Mouse (Mus musculus) lung, embryonic 14.5 days (tissue): ENCODE data around the gene Capns1. TPM values are rescaled to one million over a fixed set of nuclear protein-coding genes. Genes with fewer than 3 reads are reported as not detected.

Experiments
- ATAC-seq: fragments of 200-750 bp; cut with Nextera tagmentation; 2 replicates; pipeline ENCODE4 v1.8.0; 2017; ENCODE audit warnings: mild to moderate bottlenecking, moderate TSS enrichment, moderate library complexity; ENCODE audit not compliant: insufficient read depth
- DNase-seq: peaks from one replicate; pipeline ENCODE4 v3.0.0-alpha.2; 2015
- H3K27ac ChIP-seq: fragments of 300-500 bp; sonication (generic); 2 replicates; pipeline ENCODE4 v1.5.1; 2014; ENCODE audit warnings: low read depth, mild to moderate bottlenecking, moderate library complexity
- H3K27me3 ChIP-seq: fragments of 300-500 bp; sonication (generic); 2 replicates; pipeline ENCODE4 v1.6.1; 2014; ENCODE audit warnings: low read length, control low read depth; ENCODE audit not compliant: insufficient read depth
- H3K36me3 ChIP-seq: fragments of 300-500 bp; sonication (generic); 2 replicates; pipeline ENCODE4 v1.6.1; 2014; ENCODE audit warnings: control low read depth; ENCODE audit not compliant: insufficient read depth
- H3K4me1 ChIP-seq: fragments of 300-500 bp; sonication (generic); 2 replicates; pipeline ENCODE4 v1.6.1; 2014; ENCODE audit warnings: antibody characterized with exemption, control low read depth; ENCODE audit not compliant: insufficient read depth
- H3K4me2 ChIP-seq: fragments of 300-500 bp; sonication (generic); 2 replicates; pipeline ENCODE4 v1.6.1; 2014; ENCODE audit warnings: mild to moderate bottlenecking
- H3K4me3 ChIP-seq: fragments of 300-500 bp; sonication (generic); 2 replicates; pipeline ENCODE4 v1.5.1; 2014; ENCODE audit warnings: low read depth, low read length
- H3K9ac ChIP-seq: fragments of 300-500 bp; sonication (generic); 2 replicates; pipeline ENCODE4 v1.6.1; 2014
- H3K9me3 ChIP-seq: fragments of 300-500 bp; sonication (generic); 2 replicates; pipeline ENCODE4 v1.6.1; 2016; ENCODE audit warnings: low read depth, low read length, control low read depth
- CTCF ChIP-seq: IDR thresholded peaks from 2 replicates; pipeline ENCODE4 v1.5.1; 2016; ENCODE audit warnings: antibody characterized with exemption, low read depth
- WGBS: fragments of 180-500 bp; shearing (Covaris S2); extraction: QIAGEN DNeasy Blood & Tissue Kit; methylation state at CpG from one replicate; pipeline ENCODE4 v1.1.7; 2014; 5-methylcytosine and 5-hydroxymethylcytosine counted together
- polyA plus RNA-seq: library from polyadenylated mRNA; unstranded; fragments of >200 nt; fragmentation: Nextera tagmentation; extraction: Ambion mirVana; gene quantifications from 2 replicates; pipeline ENCODE4 v1.2.1, GENCODE M21; 2014

The Capns1 gene
- polyA plus RNA-seq, 1 experiment from 2014 or later: 78.3 TPM

GRCm38 (mm10) chr7:30147011-30147410 is 51.6 kb downstream of the Capns1 start:
- H3K9ac ChIP-seq: no peak overlapping the region
- no peaks in the 10 kb centered on the region for H3K27me3 ChIP-seq
- no peak for ATAC-seq
- TF ChIP-seq CTCF: no peak
- peaks cover 31% of the 10 kb centered on the region for H3K9me3 ChIP-seq
- H3K36me3 ChIP-seq: peaks cover 22% of the 10 kb centered on the region; the same call in 1 of the 2 replicates
- H3K27ac ChIP-seq: no peak overlapping the region
- 95% methylated on average over 5 of the region's 5 CpGs for WGBS
- H3K4me1 ChIP-seq: no peaks in the 10 kb centered on the region
- H3K4me2 ChIP-seq: no peak overlapping the region
- no peak for DNase-seq
- no peak overlapping the region for H3K4me3 ChIP-seq

GRCm38 (mm10) chr7:30143555-30144209 is 54.9 kb downstream of the Capns1 start:
- Histone ChIP-seq H3K9me3 (peaks cover 8% of the 10 kb centered on the region; the same call in 1 of the 2 replicates), H3K4me3 (peak overlapping the region; percentile 55), H3K27ac (peak overlapping the region; percentile 86), H3K4me2 (peak overlapping the region; percentile 62), H3K27me3 (no peaks in the 10 kb centered on the region), H3K36me3 (peaks cover 8% of the 10 kb centered on the region; the same call in 1 of the 2 replicates), H3K9ac (peak overlapping the region; percentile 66), H3K4me1 (no peaks in the 10 kb centered on the region)
- WGBS: 1% methylated on average over 35 of the region's 35 CpGs
- ATAC-seq (peak; percentile 95), DNase-seq (peak; percentile 92)
- TF ChIP-seq CTCF: peak; percentile 34

- DNase-seq: no peak
- ATAC-seq: peak; percentile 16; the same call in 1 of the 2 replicates
- WGBS: 8% methylated on average over 8 of the region's 8 CpGs
- Histone ChIP-seq H3K9ac (peak overlapping the region; percentile 66), H3K27ac (peak overlapping the region; percentile 86; the same call in 1 of the 2 replicates), H3K4me2 (peak overlapping the region; percentile 62), H3K27me3 (no peaks in the 10 kb centered on the region), H3K36me3 (peaks cover 7% of the 10 kb centered on the region; the same call in 1 of the 2 replicates), H3K4me1 (no peaks in the 10 kb centered on the region), H3K4me3 (peak overlapping the region; percentile 55), H3K9me3 (peaks cover 8% of the 10 kb centered on the region; the same call in 1 of the 2 replicates)
- TF ChIP-seq CTCF: no peak
These were observed 55.4 kb downstream of the Capns1 start for GRCm38 (mm10) chr7:30143170-30143554.

Other genes with a start within 250 kb of the Capns1 start
- 12.4 and 13.2 TPM in 2 replicates for gene Zfp74, start 244.7 kb downstream of the Capns1 start, polyA plus RNA-seq
- 18.5 and 21.0 TPM in 2 replicates for gene Zfp568, start 214.9 kb downstream of the Capns1 start, polyA plus RNA-seq
- gene Zfp14, start 147.4 kb downstream of the Capns1 start, polyA plus RNA-seq: 3.8 and 4.2 TPM in 2 replicates
- gene Zfp82, start 125.9 kb downstream of the Capns1 start, polyA plus RNA-seq: 4.5 and 5.1 TPM in 2 replicates
- gene Gm26920, start 108.4 kb downstream of the Capns1 start, polyA plus RNA-seq: 1.7 and 2.0 TPM in 2 replicates
- 10.3 and 10.9 TPM in 2 replicates for gene Zfp566, start 108.3 kb downstream of the Capns1 start, polyA plus RNA-seq
- 120 and 128 TPM in 2 replicates for gene Zfp260, start 104.0 kb downstream of the Capns1 start, polyA plus RNA-seq
- 8.1 and 9.1 TPM in 2 replicates for gene Zfp382, start 76.9 kb downstream of the Capns1 start, polyA plus RNA-seq
- gene Zfp146, start 29.1 kb downstream of the Capns1 start, polyA plus RNA-seq: 16.8 and 17.0 TPM in 2 replicates
- gene Cox7a1, start 14.7 kb downstream of the Capns1 start, polyA plus RNA-seq: 4.5 and 8.0 TPM in 2 replicates
- gene Polr2i, start 33.1 kb upstream of the Capns1 start, polyA plus RNA-seq: 187 and 192 TPM in 2 replicates
- gene Tbcb, start 33.5 kb upstream of the Capns1 start, polyA plus RNA-seq: 175 and 182 TPM in 2 replicates
- 0.26 TPM in 1 of 2 replicates, not detected in the other for gene Ovol3, start 36.9 kb upstream of the Capns1 start, polyA plus RNA-seq
- 0.26 and 0.30 TPM in 2 replicates for gene Thap8, start 81.3 kb upstream of the Capns1 start, polyA plus RNA-seq
- gene Wdr62, start 81.6 kb upstream of the Capns1 start, polyA plus RNA-seq: 16.3 and 17.1 TPM in 2 replicates
- 31.1 and 41.9 TPM in 2 replicates for gene Clip3, start 92.9 kb upstream of the Capns1 start, polyA plus RNA-seq
- 72.1 and 73.1 TPM in 2 replicates for gene Alkbh6, start 109.9 kb upstream of the Capns1 start, polyA plus RNA-seq
- 21.9 and 23.2 TPM in 2 replicates for gene Syne4, start 116.0 kb upstream of the Capns1 start, polyA plus RNA-seq
- not detected in 2 replicates for gene E130208F15Rik, start 122.9 kb upstream of the Capns1 start, polyA plus RNA-seq
- 21.3 and 22.7 TPM in 2 replicates for gene Sdhaf1, start 125.1 kb upstream of the Capns1 start, polyA plus RNA-seq
- gene Lrfn3, start 164.0 kb upstream of the Capns1 start, polyA plus RNA-seq: 3.4 and 3.7 TPM in 2 replicates
- 46.0 and 46.8 TPM in 2 replicates for gene Tyrobp, start 214.9 kb upstream of the Capns1 start, polyA plus RNA-seq
- gene Hcst, start 221.0 kb upstream of the Capns1 start, polyA plus RNA-seq: 1.5 and 2.0 TPM in 2 replicates
- gene Nfkbid, start 222.9 kb upstream of the Capns1 start, polyA plus RNA-seq: 1.7 and 2.0 TPM in 2 replicates
- gene Aplp1, start 246.7 kb upstream of the Capns1 start, polyA plus RNA-seq: 22.3 and 22.6 TPM in 2 replicates